Mouse (Mus musculus) c-Kit-positive CD71-positive TER-119-positive erythroid progenitor cells, embryonic 14.5 days (primary cell): ENCODE measurements at regions not wholly inside any gene's neighbourhood (a gene's known extent, or its start where the extent isn't known, plus 50 kb on each side); places are given as distances from the start of the nearest gene placed in this dataset.
"Not testable (repeated sequence)": the region's sequence is repeated elsewhere in the genome, so short reads cannot be mapped to it uniquely, and the experiment has no call there.

Source experiments
- DNase-seq: peaks from one replicate; pipeline ENCODE4 v3.0.0-alpha.2; 2013; ENCODE audit warnings: low spot score

- no peak for DNase-seq
These were observed 117.7 kb upstream of the Arid1b start for GRCm38 (mm10) chr17:4876431-4876830.

GRCm38 (mm10) chr17:4881473-4881872 lies 112.7 kb upstream of the Arid1b start:
- DNase-seq = no peak

- DNase-seq = no peak
These were observed 110.0 kb upstream of the Arid1b start for GRCm38 (mm10) chr17:4884083-4884482.

- DNase-seq = no peak
These were observed 109.4 kb upstream of the Arid1b start for GRCm38 (mm10) chr17:4884761-4885160.

- not testable (repeated sequence) for DNase-seq
These were observed 106.8 kb upstream of the Arid1b start for GRCm38 (mm10) chr17:4887331-4887730.

- DNase-seq = no peak
These were observed 104.6 kb upstream of the Arid1b start for GRCm38 (mm10) chr17:4889577-4889976.

- no peak for DNase-seq
These were observed 104.0 kb upstream of the Arid1b start for GRCm38 (mm10) chr17:4890131-4890530.

GRCm38 (mm10) chr17:4891576-4891975 lies 102.6 kb upstream of the Arid1b start:
- DNase-seq = no peak

- DNase-seq = not testable (repeated sequence)
These were observed 99.3 kb upstream of the Arid1b start for GRCm38 (mm10) chr17:4894756-4895330.

GRCm38 (mm10) chr17:4903129-4903528 lies 91.0 kb upstream of the Arid1b start:
- no peak for DNase-seq

- DNase-seq = no peak
These were observed 87.6 kb upstream of the Arid1b start for GRCm38 (mm10) chr17:4906504-4906903.

- DNase-seq = peak; percentile 23
These were observed 86.9 kb upstream of the Arid1b start for GRCm38 (mm10) chr17:4907181-4907752.

GRCm38 (mm10) chr17:4907841-4908571 lies 86.1 kb upstream of the Arid1b start:
- DNase-seq = peak; percentile 71

GRCm38 (mm10) chr17:4908572-4908965 lies 85.6 kb upstream of the Arid1b start:
- DNase-seq = no peak

GRCm38 (mm10) chr17:4910182-4910581 lies 84.0 kb upstream of the Arid1b start:
- DNase-seq = no peak

- no peak for DNase-seq
These were observed 81.1 kb upstream of the Arid1b start for GRCm38 (mm10) chr17:4913001-4913400.

- no peak for DNase-seq
These were observed 74.2 kb upstream of the Arid1b start for GRCm38 (mm10) chr17:4919866-4920495.

- DNase-seq = no peak
These were observed 73.0 kb upstream of the Arid1b start for GRCm38 (mm10) chr17:4921121-4921520.

- DNase-seq = no peak
These were observed 65.5 kb upstream of the Arid1b start for GRCm38 (mm10) chr17:4928631-4929030.

- DNase-seq = no peak
These were observed 58.9 kb upstream of the Arid1b start for GRCm38 (mm10) chr17:4935268-4935667.

- no peak for DNase-seq
These were observed 53.5 kb upstream of the Arid1b start for GRCm38 (mm10) chr17:4940589-4940988.

- DNase-seq = no peak
These were observed 52.8 kb upstream of the Arid1b start for GRCm38 (mm10) chr17:4941286-4941800.

GRCm38 (mm10) chr17:4942868-4943267 lies 51.3 kb upstream of the Arid1b start:
- DNase-seq = no peak
